Mouse (Mus musculus): ENCODE measurements around the gene Rin2. TPM values are rescaled to one million over a fixed set of nuclear protein-coding genes. Genes with fewer than 3 reads are reported as not detected.
A peak's percentile ranks its signal among the peaks of the same experiment; 100 is the strongest.

Rin2 gene
- total RNA-seq, 1 experiment from 2014 or later = 3.4 TPM

DNA sequence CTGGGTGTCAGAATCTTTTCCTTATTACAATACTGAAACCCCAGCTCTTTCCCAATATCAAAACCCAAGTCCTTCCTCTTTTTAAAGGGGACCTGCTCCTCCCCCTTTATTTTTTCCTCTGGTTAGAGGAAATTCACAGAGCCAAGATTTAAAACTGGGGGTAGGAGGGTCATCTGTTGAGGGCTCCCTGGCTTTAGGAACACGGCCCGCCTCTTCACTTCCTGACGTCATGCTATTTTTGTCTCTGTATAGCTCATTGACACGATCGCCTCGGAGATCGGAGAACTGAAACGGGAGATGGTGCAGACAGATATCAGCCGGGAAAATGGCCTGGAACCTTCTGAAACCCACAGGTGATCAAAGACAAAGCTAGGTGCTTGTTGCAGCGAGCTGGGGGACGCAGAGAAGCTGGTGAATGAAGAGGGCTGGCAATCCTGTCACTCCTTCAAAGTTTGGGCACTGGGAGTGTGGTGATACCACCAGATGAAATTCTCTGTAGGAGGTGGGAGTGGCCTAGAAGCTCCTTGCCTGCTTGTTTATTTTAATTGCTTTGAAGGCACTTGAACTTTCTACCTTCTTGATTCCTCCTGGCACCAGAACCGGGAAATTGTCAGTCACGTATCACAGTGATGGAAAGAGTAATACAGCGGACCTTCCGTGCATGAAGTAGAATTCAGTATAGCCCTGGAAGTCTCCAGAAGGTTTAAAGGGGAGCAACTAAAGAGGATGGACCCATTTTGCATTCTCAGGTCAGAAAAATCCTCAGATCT is 147.2 kb downstream of the Rin2 start:
- peak; percentile 94 for ATAC-seq (replicated peaks; ENCODE audit: low read depth, poor library complexity, severe bottlenecking)

DNA sequence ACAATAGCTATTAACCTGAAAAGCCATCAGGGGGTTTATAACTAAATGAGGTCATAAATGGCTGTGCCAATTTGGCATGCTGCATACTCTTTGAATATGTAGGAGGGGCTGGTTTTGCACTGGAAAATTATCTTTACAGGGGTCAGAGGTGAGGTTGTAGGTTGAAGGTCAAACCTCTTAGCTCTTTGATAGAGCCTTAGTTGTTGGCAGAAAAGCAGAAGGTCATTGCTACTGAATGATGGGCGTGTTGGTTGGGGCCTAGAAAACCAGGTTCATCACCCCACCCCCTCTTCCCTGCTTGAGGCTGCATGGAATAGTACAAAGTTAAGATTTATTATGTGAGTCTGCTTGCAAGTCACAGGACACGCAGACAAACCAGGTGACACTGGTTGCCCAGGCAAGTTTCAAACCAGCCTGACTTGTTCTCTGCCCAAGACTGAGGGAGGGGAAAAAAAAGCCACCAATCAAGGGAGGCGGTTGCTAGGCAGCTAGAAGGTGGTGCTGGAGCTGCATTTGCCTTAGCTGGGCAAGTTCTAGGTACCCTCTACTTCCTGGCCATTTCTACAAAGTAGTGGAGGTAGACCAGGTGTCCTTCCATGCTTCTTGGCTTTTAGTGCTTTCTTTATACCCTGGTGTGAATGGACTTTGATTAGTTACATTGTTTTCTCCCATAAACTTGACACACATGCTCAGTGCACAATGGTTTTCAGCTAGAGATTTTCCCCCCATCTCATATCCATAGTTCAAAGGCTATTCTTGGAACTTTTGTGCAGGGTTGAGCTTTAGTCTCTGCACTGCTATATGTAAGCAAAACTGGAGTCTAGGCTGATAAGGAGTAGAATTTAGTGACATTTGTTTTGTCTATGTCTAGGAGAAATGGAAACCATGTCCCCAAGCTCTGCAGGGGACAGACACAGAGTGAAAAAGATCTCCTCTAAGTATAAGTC is 148.0 kb downstream of the Rin2 start:
- no peak for ATAC-seq (replicated peaks; ENCODE audit: low read depth, poor library complexity, severe bottlenecking)

DNA sequence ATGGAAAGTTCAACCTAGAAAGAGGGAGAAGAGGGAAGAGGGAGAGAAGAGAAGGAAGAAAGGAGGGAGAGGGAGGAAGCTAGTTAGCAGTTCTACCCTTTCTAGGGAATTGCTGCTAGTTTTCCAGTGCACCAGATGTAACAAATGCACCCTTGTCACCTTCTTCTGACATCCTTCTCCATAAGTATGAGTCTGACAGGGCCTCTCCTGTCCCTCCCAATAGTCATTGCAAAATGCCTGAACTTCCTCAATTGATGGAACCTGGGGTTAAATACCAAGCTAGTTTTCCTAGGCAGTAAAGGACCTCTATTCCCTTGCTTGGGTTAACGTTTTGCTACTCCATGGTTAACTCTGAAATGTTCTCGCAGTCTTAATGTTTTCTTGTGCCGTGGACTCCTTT is 149.7 kb downstream of the Rin2 start:
- peak; percentile 38; the same call in 1 of the 2 replicates for ATAC-seq (replicated peaks; ENCODE audit: low read depth, poor library complexity, severe bottlenecking)

DNA sequence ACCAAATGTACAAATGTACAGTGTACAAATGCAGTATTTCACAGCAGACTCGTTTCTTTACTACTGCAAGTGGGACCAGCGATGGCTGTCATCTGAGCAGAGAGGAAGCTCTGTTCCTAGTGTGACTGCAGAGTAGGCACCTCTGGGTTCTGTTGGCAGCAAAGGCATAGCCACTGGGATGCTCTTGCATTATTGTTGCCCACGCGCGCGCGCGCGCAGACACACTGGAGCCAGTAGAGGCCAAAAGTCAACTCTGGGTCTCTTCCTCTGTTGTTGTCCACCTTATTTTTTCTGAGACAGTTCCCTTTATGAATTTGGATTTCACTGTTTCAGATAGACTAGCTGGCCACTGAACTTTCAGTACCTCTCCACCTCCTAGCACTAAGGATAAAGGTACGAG is 150.2 kb downstream of the Rin2 start:
- ATAC-seq (replicated peaks; ENCODE audit: low read depth, poor library complexity, severe bottlenecking) = no peak

DNA sequence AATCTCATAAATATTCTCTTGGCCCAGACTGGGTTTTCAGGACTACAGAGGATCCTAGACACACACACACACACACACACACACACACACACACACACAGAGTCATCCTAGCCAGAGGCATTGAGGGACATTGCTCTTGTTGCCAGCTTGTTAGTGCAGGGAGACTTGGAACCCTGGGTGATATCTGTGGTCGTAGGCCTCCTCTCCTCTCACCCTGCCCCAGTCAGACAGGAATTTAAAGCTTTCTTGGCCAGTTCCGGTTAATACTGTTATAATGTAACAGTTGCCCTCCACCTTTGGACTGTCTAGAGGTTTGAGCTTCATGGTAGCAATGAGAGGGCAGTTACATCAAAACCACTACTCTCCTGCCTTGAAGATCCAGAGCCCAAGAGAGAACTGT is 152.9 kb downstream of the Rin2 start:
- ATAC-seq (replicated peaks; ENCODE audit: low read depth, poor library complexity, severe bottlenecking) = no peak

DNA sequence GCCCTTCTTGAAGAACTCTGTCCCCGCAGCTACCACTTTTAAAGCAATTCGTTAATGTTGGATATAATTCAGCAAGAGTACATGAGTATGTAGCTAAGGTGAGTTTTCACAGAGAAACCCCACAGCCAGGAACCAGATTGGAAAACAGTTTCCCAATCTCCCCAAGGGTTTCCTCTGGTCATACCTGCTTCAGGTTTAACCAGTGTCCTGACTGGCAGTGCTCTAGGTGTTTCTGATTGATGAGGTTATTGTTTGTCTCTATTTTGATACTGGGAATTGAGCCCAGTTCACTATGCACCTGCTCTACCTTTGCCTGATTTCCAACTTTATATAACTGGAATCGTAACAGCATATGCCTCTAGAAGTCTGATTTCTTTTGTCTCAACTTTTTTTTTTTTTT is 153.6 kb downstream of the Rin2 start:
- ATAC-seq (replicated peaks; ENCODE audit: low read depth, poor library complexity, severe bottlenecking) = no peak

DNA sequence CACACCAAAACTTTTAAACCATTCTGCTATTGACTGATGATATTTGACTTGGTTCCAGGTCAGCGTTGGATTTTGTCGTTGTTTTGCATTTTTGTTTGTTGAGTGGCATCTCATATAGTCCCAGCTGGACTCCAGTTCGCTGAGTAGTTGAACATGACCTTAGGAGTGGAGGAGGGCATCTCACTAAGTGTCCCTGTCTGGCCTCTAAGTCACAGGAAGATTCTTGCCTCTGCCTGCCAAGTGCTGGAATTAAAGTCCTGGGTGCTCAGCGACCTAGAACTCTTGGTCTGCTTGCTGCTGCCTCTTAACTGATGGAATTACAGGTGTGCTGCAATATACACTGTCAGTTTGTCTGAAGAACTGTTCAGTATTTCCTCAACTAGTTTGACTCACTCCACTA is 154.2 kb downstream of the Rin2 start:
- ATAC-seq (replicated peaks; ENCODE audit: low read depth, poor library complexity, severe bottlenecking) = no peak

DNA sequence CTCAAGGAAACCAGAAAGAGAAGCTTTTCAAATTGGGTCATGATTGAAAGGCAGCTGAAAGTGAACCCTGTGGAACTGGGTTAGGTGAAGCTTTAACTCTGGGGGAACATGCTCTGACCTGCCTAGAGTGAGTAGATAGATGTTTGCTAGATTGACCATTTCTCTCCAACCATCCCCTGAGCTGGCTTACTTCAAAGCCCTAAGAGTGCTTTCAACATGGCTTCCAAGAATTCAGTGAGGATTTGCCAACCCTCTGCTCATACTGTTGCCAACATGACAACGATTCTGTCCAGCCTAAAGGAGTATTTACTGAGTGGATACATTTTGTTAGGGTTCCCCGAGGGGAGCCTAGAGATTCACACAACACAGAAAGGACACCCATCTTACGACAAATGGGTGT is 155.4 kb downstream of the Rin2 start:
- no peak for ATAC-seq (replicated peaks; ENCODE audit: low read depth, poor library complexity, severe bottlenecking)

DNA sequence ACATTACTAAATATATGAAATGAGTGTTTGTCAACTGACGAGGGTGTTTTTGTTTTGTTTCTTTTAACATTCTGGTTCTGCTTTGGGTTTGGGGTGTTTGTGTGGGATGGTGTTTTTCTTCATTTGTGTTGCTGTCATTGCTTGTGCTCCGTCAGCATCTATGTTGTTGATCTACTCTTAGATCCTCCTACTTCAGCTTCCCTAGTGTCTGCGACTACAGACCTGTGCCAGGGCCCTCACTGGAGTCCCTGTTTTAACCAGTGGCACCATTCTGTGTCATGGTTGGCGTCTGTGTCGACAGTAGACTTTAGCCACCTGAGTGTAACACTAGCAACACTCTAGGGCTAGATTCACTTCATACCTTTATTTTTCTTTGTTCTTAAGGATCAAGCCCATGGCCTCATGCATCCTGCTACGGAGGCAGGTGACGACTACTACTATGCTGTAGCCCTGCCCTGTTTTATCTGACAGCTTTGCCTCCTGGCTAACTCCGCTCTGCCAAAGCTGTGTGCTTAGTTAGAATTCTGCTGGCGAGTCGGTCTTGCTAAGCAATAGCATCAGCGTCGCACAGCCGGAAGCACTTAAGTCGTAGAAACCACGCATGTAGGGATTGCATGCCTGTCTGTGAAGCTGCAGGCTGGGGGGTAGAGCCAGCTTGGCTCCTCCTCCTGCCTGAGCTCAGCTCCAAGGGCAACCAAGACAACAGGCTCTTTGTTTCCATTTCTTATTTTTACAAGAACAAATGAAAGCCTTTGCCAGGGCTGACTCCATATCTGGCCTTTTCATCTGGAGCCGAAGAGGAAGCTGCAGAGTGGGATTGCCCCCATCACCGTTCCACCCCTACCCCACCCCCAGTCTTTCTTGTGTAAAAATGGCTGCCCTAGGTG is 157.2 kb downstream of the Rin2 start:
- ATAC-seq (replicated peaks; ENCODE audit: low read depth, poor library complexity, severe bottlenecking) = peak; percentile 91

DNA sequence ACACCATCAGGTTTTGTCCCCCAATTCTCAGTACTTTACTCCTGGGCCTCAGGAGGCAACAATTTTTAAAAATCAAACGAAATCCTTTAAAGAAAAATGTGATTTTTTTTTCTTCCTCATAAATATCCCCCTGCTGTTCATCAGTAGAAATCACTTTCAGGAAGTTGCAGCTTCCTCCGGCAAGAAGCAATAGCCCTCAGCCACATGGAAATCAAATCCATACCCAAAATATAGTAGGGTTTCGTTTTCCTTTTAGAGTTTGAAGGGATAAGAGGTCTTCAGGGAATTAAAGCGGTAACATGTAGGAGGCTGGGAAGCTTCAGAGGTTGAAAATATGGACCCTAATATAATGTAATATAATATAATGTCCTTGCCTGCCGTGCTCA is 157.8 kb downstream of the Rin2 start:
- peak; percentile 41 for ATAC-seq (replicated peaks; ENCODE audit: low read depth, poor library complexity, severe bottlenecking)

DNA sequence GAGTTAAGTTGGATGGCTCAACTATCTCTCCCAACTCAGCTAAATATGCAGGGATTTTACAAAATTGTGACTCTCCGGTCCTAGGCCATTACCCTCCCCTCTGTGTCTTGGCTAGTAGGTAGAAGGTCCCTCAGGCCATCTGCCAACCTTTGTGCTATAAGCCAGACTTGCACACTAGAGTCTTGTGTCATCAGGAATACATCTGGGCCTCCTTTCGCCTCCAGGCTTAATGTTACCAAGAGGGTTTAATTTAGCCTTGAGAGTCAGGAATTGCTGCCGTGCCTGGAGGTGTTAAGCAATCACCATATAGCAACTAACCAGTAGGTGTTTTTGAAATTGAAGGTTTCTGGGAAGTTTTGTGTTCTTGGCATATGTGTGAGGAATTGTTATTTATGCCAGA is 158.3 kb downstream of the Rin2 start:
- ATAC-seq (replicated peaks; ENCODE audit: low read depth, poor library complexity, severe bottlenecking) = no peak

DNA sequence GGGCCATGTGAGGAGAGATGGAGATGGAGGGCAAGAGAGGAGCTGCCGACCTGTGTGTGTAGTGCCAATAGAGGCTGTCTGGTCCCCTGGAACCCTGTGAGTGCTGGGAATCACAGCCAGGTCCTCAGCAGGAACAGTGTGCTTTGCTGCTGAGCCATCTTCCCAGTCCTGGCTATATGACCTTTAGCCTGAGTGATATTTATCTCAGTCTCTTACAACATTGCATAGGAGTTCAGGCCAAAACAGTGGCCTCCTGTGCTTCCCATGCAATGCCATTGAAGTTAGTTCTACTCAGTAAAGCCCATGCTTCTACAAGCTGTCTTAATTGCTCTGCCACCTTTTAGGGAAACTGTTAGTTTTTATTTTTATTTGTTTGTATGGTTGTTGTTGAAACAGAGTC is 160.9 kb downstream of the Rin2 start:
- no peak for ATAC-seq (replicated peaks; ENCODE audit: low read depth, poor library complexity, severe bottlenecking)

DNA sequence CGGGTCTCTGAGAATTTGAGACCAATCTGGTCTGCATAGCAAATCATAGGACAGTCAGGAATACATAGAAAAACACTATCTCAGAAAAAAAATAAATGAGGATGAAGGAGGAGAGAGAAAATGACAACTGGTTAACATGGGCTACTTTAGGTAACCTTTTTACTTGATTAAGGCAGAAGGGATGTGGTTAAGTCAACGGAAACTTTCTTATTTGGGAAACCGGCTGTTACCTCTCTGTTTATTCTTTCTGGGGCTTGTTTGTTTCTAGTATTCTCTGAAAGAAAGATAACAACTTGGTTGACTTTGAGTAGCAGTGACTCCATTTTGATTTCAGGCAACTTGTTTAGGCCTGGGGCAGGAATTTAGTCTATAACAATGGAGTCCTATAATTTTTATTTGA is 163.7 kb downstream of the Rin2 start:
- no peak for ATAC-seq (replicated peaks; ENCODE audit: low read depth, poor library complexity, severe bottlenecking)

DNA sequence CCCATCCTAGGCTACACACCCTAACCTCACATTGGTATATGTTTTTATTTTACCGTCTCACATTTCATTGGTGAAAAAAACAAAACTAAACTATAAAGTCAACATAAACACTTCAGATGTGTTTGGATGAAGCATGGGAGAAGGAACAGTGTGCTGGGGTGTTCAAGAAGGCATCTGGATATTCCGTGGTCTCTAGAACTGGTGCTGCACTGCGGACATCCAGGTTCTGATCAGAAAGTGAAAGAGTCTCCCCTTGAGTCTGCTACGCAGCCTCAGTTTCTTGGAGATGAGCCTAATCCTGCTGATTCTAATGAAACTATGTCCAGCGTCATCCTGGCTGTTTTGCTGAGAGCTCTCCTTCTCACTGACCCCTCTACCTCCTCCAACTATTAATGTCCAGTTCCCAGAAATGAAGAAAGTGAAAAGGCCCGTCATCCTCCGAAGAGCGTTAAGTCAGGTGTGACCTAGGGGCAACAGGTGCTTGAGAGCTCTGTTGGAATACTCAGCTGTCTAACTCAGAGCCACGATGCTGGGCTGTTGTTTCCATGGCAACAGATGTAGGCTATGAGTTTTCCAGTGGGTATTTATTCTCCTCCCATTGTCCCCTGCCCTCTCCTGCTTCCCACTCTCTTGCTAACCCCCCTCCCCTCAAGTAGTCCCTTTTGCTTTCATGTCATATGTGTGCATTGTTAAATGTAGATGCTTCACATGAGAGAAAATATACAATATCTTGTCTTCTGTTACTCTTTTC is 164.7 kb downstream of the Rin2 start:
- ATAC-seq (replicated peaks; ENCODE audit: low read depth, poor library complexity, severe bottlenecking) = no peak

DNA sequence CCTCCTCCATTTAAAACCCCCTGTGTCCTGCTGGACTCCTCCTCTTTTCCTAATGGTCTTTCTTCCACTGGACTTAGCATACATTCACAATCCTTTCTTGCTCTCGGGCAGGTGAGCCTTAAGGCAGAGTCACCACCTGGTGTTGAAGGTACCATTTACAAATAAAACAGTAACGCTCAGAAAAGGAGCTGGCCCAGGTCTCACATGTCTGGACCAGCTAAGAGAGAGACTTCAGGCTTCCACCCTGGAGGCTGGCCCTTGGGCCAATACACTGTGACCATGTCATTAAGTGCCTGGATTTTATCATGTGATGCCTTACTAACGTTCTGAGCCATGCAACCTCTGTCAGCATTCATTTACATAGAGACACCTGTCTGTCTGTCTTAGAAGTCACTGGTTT is 165.3 kb downstream of the Rin2 start:
- ATAC-seq (replicated peaks; ENCODE audit: low read depth, poor library complexity, severe bottlenecking) = no peak

DNA sequence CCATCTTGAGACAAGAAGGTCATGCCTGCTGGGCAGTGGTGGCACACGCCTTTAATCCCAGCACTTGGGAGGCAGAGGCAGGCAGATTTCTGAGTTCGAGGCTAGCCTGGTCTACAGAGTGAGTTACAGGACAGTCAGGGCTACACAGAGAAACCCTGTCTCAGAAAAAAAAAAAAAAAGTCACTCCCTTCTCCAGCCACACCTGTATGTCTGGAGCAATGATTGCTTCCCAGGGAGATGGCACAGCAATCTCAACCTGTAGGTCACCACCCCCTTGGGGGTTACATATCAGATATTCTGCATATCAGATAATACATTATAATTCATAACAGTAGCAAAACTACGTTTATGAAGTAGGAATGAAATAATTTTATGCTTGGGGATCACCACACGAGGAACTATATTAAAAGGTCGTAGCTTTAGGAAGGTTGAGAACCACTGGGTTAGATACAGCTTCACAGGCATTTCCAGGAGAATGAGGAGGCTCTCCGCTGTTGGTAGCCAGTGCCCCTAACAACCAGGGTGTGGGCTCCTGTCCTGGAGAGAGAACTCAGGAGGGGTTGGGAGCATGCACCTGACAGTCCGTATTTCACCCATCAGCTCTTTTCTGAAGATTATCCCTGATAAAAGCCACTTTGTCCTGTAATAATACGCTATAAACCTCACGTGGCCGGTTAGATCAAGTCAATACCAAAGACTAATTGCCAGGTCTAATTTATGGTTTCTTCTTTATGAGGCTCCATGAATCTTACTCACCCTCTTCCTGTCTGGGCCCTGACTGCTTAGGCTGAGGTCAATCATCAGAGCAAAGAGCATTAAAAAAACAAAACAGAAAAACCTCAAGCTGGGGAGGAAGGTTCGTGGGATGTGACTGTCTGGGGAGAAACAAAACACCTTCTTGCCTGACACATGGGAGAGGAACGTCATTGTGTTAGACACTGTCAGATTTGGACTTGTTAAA is 166.2 kb downstream of the Rin2 start:
- ATAC-seq (replicated peaks; ENCODE audit: low read depth, poor library complexity, severe bottlenecking) = no peak

DNA sequence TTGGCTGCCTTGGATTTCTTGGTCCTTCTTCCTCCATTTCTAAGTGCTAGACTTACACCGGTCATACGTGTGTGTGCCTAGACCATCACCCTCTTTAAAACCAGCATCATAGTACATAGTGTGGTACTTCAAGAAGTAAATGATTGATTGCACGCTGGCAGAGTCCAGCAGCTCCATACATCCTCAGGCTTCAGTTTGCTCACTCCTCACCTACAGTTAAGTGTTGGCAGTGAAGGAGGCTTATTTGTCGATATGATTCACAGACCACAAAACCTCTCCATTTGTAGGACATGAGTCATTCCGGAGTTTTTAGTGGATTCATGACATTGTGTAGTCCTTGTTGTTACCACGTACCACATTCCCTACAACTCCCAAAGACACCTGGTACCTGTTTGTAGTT is 168.3 kb downstream of the Rin2 start:
- ATAC-seq (replicated peaks; ENCODE audit: low read depth, poor library complexity, severe bottlenecking) = no peak

DNA sequence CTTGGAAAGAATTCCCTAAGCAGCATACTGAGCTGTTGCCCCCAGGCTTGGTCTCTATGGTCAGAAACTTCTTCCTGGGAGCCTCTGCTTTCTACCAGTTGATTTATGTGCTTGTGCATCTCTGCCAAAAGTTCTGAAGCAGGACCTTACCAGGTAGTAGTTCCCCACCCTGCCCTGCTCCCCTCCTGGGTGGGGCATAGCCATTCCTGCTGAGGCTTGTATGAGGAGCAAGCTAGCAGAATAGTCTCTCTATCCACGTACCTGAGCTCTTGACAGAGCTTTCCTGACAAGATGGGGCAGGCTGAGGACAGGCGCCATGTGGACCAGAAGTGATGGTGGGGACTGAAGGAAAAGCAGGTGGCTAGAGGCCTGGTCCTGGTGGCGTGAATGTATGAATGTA is 171.6 kb downstream of the Rin2 start:
- no peak for ATAC-seq (replicated peaks; ENCODE audit: low read depth, poor library complexity, severe bottlenecking)

Data from common myeloid progenitor, adult 5-6 weeks (primary cell).